Mouse (Mus musculus) olfactory bulb, adult 2 months (tissue): Measurements from ENCODE around the gene Ano3. TPM values are rescaled to one million over a fixed set of nuclear protein-coding genes. Genes with fewer than 3 reads are reported as not detected.

Experiments used
- H3K27ac ChIP-seq: fragments of 200-500 bp; 2 replicates; pipeline ENCODE4 v1.5.1; 2012; ENCODE audit warnings: low read depth, low read length; ENCODE audit not compliant: insufficient read depth
- H3K4me1 ChIP-seq: fragments of 200-500 bp; 2 replicates; pipeline ENCODE4 v1.6.1; 2012; ENCODE audit warnings: low read length; ENCODE audit not compliant: control insufficient read depth, insufficient read depth
- H3K4me3 ChIP-seq: fragments of 200-500 bp; 2 replicates; pipeline ENCODE4 v1.5.1; 2012; ENCODE audit warnings: mild to moderate bottlenecking, low read depth, low read length, moderate library complexity; ENCODE audit not compliant: insufficient read depth
- CTCF ChIP-seq: fragments of 200-500 bp; IDR thresholded peaks from 2 replicates; pipeline ENCODE4 v1.5.1; 2012; ENCODE audit warnings: low read depth, mild to moderate bottlenecking, low read length, moderate library complexity; ENCODE audit not compliant: insufficient read depth
- POLR2A ChIP-seq: fragments of 200-500 bp; IDR thresholded peaks from 2 replicates; pipeline ENCODE4 v1.6.1; 2012; ENCODE audit warnings: mild to moderate bottlenecking, low read depth, low read length, moderate library complexity; ENCODE audit not compliant: insufficient read depth
- WGBS: fragments of 180-500 bp; shearing (Covaris S2); methylation state at CpG from one replicate; pipeline ENCODE4 v1.1.7; 2018; 5-methylcytosine and 5-hydroxymethylcytosine counted together
- polyA plus RNA-seq: library from polyadenylated mRNA; stranded (reverse); fragments of >200 nt; gene quantifications from 2 replicates; pipeline ENCODE4 v1.2.4, GENCODE M21; 2012; ENCODE audit warnings: low replicate concordance; ENCODE audit not compliant: missing spikeins, insufficient read depth, insufficient read length

The Ano3 gene
- polyA plus RNA-seq, 1 experiment = not detected

DNA sequence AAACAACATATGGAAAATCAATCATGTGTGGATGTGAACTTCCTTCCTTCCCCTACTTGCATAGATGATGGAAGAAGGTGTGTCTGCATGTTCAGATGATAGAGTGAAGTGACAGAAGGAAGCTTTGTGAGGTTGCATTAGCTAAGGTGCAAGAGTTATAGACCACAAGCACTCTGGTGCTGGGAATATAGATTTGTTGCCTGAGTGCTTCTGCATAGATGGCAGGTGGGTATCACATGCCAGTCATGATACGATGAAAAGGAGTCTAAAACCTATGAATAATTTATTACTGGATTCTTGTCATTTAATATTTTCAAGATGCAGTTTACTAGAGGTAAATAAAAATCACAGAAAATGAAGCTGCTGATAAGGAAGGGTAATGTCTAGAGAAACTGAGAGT is 210.9 kb downstream of the Ano3 start:
- Histone ChIP-seq H3K4me1 (no peaks in the 10 kb centered on the region), H3K27ac (no peak overlapping the region), H3K4me3 (no peak overlapping the region)
- TF ChIP-seq POLR2A (no peak), CTCF (no peak)
- WGBS = 82% methylated on average over 1 of the region's 1 CpGs

DNA sequence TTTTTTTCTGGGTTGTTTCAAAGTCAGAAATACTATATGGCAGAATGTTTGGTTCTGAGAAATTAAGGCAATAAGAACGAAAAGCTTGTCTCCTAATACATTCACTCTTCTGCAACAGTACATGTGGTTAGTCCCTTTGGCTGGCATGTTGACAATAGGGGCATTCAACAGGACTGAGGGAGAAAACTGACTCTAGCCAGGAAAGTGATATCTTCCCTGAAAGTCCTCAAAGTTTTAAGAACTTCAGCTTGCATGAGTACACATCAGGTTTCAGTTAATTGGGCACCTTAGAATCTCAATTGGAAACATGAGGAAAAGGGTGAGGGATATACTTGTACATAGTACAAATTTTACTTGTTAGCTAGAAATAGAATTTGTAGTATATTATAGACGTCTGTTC is 212.7 kb downstream of the Ano3 start:
- no peaks in the 10 kb centered on the region for H3K4me1 ChIP-seq
- no peak overlapping the region for H3K4me3 ChIP-seq
- no peak for TF ChIP-seq CTCF
- no peak for TF ChIP-seq POLR2A
- no peak overlapping the region for H3K27ac ChIP-seq
- 62% methylated on average over 2 of the region's 2 CpGs for WGBS

DNA sequence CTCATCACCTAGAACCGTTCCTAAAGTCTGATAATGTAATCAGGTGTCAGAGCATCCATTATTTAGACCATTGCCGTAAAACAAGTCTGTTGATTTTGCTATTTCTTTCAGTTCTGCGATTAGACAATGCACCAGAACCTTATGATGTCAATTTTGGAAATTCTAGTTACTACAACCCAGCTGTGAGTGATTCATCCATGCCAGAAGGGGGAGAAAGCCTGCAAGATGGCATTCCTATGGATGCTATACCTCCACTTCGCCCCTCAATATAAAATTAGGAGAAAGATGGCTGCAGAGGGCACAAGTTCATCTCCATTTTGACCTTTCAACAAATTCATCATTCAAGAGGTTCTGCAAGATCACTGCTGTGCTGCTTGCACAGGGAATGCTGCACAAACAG is 213.5 kb downstream of the Ano3 start:
- H3K4me1 ChIP-seq = no peaks in the 10 kb centered on the region
- no peak overlapping the region for H3K4me3 ChIP-seq
- no peak overlapping the region for H3K27ac ChIP-seq
- TF ChIP-seq CTCF (no peak), POLR2A (no peak)
- WGBS = 71% methylated on average over 4 of the region's 4 CpGs

DNA sequence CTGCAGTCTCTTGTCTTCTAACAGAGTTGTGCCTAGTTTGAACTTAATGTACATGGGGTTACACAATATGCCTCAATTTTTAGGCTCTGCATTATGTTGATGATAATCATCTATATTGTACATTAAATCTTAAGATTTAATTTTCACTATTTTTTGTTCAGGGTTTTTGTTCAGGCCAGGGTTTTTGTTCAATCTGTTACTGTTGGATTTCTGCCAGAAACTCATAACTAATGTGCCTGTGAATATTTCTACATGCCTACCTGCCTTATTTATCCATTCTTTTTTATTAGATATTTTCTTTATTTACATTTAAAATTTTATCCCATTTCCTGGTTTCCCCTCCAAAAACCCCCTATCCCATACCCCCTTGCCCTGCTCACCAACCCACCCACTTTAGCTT is 224.6 kb downstream of the Ano3 start:
- no peak overlapping the region for H3K27ac ChIP-seq
- H3K4me3 ChIP-seq = no peak overlapping the region
- peaks cover 2% of the 10 kb centered on the region; the same call in 1 of the 2 replicates for H3K4me1 ChIP-seq
- no peak for TF ChIP-seq CTCF
- no peak for TF ChIP-seq POLR2A

DNA sequence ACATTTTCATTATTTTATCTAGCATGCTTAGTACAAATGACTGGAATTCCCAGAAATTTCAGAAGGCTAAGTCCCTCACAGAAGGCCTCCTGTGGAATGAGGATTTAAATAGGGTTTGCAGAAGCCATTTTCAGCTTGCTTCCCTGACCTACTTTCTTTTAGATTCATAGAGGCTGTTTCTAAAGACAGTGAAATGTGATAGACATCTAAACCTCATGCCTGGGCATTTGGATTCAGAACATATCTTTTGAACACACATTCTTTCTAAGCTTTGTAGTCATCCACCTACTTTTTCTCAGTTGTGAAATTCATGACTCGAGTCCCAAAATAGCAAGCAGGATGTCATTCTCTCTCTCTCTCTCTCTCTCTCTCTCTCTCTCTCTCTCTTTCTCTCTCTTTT is 228.5 kb downstream of the Ano3 start:
- no peak for TF ChIP-seq POLR2A
- no peak for TF ChIP-seq CTCF
- Histone ChIP-seq H3K4me1 (peaks cover 2% of the 10 kb centered on the region; the same call in 1 of the 2 replicates), H3K4me3 (no peak overlapping the region), H3K27ac (no peak overlapping the region)
- WGBS = 41% methylated on average over 1 of the region's 1 CpGs

DNA sequence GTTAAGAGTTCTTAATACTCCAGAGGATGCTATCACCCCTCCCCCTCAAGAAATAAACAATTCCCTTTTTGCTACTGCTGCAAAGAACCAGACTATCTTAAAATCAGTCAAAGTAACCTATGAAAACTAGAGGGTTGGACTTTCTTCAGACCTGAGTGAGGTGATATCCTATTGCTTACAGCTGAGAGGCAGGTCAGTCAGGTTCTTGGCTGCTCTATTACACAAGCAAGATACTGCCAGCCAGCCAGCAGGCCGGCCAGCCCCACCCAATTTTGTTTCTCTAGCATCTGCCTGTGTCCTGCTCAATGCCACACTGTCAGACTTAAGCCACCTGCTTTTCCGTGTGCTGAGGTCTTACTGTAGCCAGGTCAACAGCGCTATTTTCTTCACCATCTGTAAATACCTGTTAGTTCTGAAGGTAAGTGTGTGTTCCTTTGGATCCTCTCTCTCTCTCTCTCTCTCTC is 229.4 kb downstream of the Ano3 start, which contains the start of gene Muc15:
Muc15 (plus strand) TSS at position 51 of the 464 bp plus-strand sequence.
- TF ChIP-seq CTCF = no peak
- no peak for TF ChIP-seq POLR2A
- H3K4me3 ChIP-seq = no peak within 1 kb of the TSS
- peaks cover 2% of the 10 kb centered on the region; the same call in 1 of the 2 replicates for H3K4me1 ChIP-seq
- WGBS = 57% methylated on average over 3 of the region's 3 CpGs
- H3K27ac ChIP-seq = no peak within 1 kb of the TSS

DNA sequence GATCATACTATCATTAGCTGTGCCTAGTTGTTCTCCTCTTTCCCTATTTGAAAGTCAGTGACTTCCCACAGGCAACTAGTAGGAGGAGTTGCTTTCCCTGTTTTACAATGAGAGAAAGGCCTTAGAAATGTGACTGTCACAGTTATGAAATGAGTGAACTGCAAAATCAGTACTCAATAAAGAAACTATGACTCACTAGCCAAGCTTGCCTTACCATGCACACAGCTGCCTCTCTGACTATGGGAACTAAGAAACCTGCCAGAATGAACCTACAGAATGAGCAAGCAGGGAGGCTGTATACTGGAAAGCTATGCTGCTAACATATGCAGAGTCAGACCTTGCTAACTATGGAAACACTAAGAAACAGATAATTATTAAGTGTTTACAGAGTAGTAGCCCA is 231.7 kb downstream of the Ano3 start:
- no peak for TF ChIP-seq POLR2A
- TF ChIP-seq CTCF = no peak
- peaks cover 2% of the 10 kb centered on the region; the same call in 1 of the 2 replicates for H3K4me1 ChIP-seq
- H3K27ac ChIP-seq = no peak overlapping the region
- no peak overlapping the region for H3K4me3 ChIP-seq

DNA sequence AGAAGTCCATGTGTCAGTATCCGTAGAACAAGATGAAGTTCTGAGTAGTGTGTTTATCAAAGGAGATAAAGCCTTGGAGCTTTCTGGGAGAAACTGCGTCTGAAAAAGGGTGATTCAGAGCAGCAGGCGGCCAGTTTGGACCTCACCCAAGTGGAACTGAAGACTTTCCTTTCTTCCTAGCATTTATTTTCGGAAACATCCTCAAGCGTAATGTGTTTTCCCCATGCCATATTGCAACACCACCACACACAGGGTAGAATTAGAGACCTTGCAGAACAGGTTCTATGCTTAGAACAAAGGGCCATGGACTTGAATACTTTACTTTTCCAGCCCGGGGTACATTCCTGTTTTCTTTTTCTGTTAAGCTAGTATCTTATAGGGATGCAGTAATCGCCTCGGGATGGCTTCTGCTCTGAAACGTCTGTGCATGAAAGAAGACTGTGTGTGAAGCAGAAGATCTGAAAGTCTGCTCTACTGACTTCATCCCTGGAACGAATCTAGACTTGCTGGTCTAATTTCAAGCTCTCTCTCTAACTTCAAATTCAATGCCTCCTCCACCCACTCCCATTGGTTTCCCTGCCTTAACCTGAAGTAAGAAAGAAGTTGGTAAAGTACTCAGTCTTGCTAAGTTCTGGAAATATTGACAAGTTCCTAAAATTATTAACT is 240.5 kb downstream of the Ano3 start:
- Histone ChIP-seq H3K4me1 (no peaks in the 10 kb centered on the region), H3K27ac (no peak overlapping the region)
- 48% methylated on average over 10 of the region's 10 CpGs for WGBS

DNA sequence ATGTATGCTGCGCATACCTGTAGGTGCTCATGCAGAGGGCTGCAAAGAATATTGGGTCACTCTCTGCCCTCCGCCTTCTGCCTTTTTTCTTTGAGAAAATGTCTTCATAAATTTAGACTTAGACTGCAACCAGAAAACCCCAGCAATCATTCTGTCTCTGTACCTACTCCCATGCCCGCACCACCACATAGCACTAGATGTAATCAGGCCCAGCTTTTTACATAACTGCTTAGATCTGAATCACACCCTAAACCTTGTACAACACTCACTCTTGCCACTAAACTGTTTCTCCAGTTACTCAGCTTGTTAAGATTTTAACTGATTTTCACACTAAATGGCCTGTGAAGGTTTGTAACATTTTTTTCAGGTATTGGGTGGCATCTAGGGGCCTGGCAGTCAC is 241.3 kb downstream of the Ano3 start:
- Histone ChIP-seq H3K4me3 (no peak overlapping the region), H3K4me1 (no peaks in the 10 kb centered on the region), H3K27ac (no peak overlapping the region)
- 93% methylated on average over 3 of the region's 3 CpGs for WGBS
- no peak for TF ChIP-seq POLR2A
- no peak for TF ChIP-seq CTCF

More for the DNA sequence above, 240.5 kb downstream of the Ano3 start:
- TF ChIP-seq CTCF (no peak), POLR2A (no peak)
- no peak overlapping the region for H3K4me3 ChIP-seq
